Mouse (Mus musculus) heart, embryonic 14.5 days (tissue): ENCODE results near the gene Tbc1d9b. TPM values are rescaled to one million over a fixed set of nuclear protein-coding genes. Genes with fewer than 3 reads are reported as not detected.

Experiments used
- ATAC-seq: fragments of 200-750 bp; cut with Nextera tagmentation; 2 replicates; pipeline ENCODE4 v1.8.0; 2017; ENCODE audit warnings: low read depth, moderate TSS enrichment; ENCODE audit not compliant: insufficient number of reproducible peaks, insufficient read depth, low FRiP score
- H3K27ac ChIP-seq, 2 experiments: fragments of 200-500 bp in 1 of 2; fragments of 300-500 bp in 1 of 2; sonication (generic) in 1 of 2; replicated peaks in 1 of 2; 2 replicates each; pipeline ENCODE4 v1.5.1; 2012 to 2014; ENCODE audit warnings: low read depth in 2 of 2, low read length in 2 of 2, control low read depth in 1 of 2, mild to moderate bottlenecking in 1 of 2, mixed read lengths in 1 of 2; ENCODE audit not compliant: control insufficient read depth in 1 of 2, insufficient read depth in 1 of 2
- H3K27me3 ChIP-seq: fragments of 300-500 bp; sonication (generic); 2 replicates; pipeline ENCODE4 v1.6.1; 2014; ENCODE audit warnings: mild to moderate bottlenecking, low read length, control low read depth; ENCODE audit not compliant: control insufficient read depth, insufficient read depth
- H3K36me3 ChIP-seq: fragments of 300-500 bp; sonication (generic); 2 replicates; pipeline ENCODE4 v1.6.1; 2014; ENCODE audit warnings: mild to moderate bottlenecking, control low read depth, low read length, mixed read lengths; ENCODE audit not compliant: control insufficient read depth, insufficient read depth
- H3K4me1 ChIP-seq, 2 experiments: fragments of 200-500 bp in 1 of 2; fragments of 300-500 bp in 1 of 2; sonication (generic) in 1 of 2; 2 replicates each; pipeline ENCODE4 v1.6.1; 2012 to 2014; ENCODE audit warnings: low read length in 2 of 2, control low read depth in 1 of 2, mixed read lengths in 1 of 2; ENCODE audit not compliant: control insufficient read depth in 2 of 2, insufficient read depth in 2 of 2
- H3K4me2 ChIP-seq: fragments of 300-500 bp; sonication (generic); 2 replicates; pipeline ENCODE4 v1.6.1; 2014; ENCODE audit warnings: mild to moderate bottlenecking, low read length
- H3K4me3 ChIP-seq, 2 experiments: fragments of 200-500 bp in 1 of 2; fragments of 300-500 bp in 1 of 2; sonication (generic) in 1 of 2; 2 replicates each; pipeline ENCODE4 v1.5.1; 2012 to 2014; ENCODE audit warnings: low read length in 2 of 2, mild to moderate bottlenecking in 2 of 2, control low read depth in 1 of 2, low read depth in 1 of 2, moderate library complexity in 1 of 2; ENCODE audit not compliant: control insufficient read depth in 1 of 2, insufficient read depth in 1 of 2
- H3K9ac ChIP-seq: fragments of 300-500 bp; sonication (generic); 2 replicates; pipeline ENCODE4 v1.6.1; 2014; ENCODE audit warnings: mild to moderate bottlenecking, low read length
- H3K9me3 ChIP-seq: fragments of 300-500 bp; sonication (generic); 2 replicates; pipeline ENCODE4 v1.6.1; 2016; ENCODE audit warnings: low read length, control low read depth; ENCODE audit not compliant: control insufficient read depth
- WGBS: fragments of 180-500 bp; shearing (Covaris S2); extraction: QIAGEN DNeasy Blood & Tissue Kit; methylation state at CpG from one replicate; pipeline ENCODE4 v1.1.7; 2014; 5-methylcytosine and 5-hydroxymethylcytosine counted together
- polyA plus RNA-seq: library from polyadenylated mRNA; unstranded; fragments of >200 nt; fragmentation: Nextera tagmentation; extraction: Ambion mirVana; gene quantifications from 2 replicates; pipeline ENCODE4 v1.2.1, GENCODE M21; 2014

Tbc1d9b gene
- polyA plus RNA-seq: 27.4 and 28.7 TPM in 2 replicates

GRCm38 (mm10) chr11:50130811-50131766 is at the start of gene Tbc1d9b:
Tbc1d9b (plus strand) TSS chr11:50131396.
- peak; percentile 89 for ATAC-seq
- peak within 1 kb of the TSS; percentile 92 to 95 for H3K27ac ChIP-seq
- H3K4me1 ChIP-seq: peaks cover 11 to 14% of the 10 kb centered on the region in 2 experiments
- peak within 1 kb of the TSS; percentile 90 for H3K4me2 ChIP-seq
- peak within 1 kb of the TSS; percentile 74 to 80 for H3K4me3 ChIP-seq
- 1% methylated on average over 66 of the region's 77 CpGs for WGBS
- H3K27me3 ChIP-seq: no peaks in the 10 kb centered on the region
- peak within 1 kb of the TSS; percentile 96 for H3K9ac ChIP-seq
- peaks cover 11% of the 10 kb centered on the region for H3K36me3 ChIP-seq
- H3K9me3 ChIP-seq: no peaks in the 10 kb centered on the region

- Histone ChIP-seq H3K4me3 (no peak overlapping the region), H3K9ac (no peak overlapping the region), H3K4me1 (peaks cover 3 to 7% of the 10 kb centered on the region in 2 experiments), H3K27me3 (no peaks in the 10 kb centered on the region), H3K9me3 (no peaks in the 10 kb centered on the region), H3K4me2 (no peak overlapping the region), H3K27ac (no peak overlapping the region), H3K36me3 (peaks cover 27% of the 10 kb centered on the region)
- WGBS: 92% methylated on average over 3 of the region's 3 CpGs
- ATAC-seq: no peak
Observed at GRCm38 (mm10) chr11:50086211-50086610, 45.0 kb upstream of the Tbc1d9b start.

- ATAC-seq: no peak
- Histone ChIP-seq H3K36me3 (peaks cover 41% of the 10 kb centered on the region), H3K9me3 (no peaks in the 10 kb centered on the region), H3K27me3 (no peaks in the 10 kb centered on the region), H3K9ac (no peak overlapping the region), H3K4me1 (peaks cover 8 to 12% of the 10 kb centered on the region in 2 experiments), H3K4me3 (no peak overlapping the region), H3K4me2 (no peak overlapping the region), H3K27ac (no peak overlapping the region)
- WGBS: 80% methylated on average over 1 of the region's 1 CpGs
Observed at GRCm38 (mm10) chr11:50089840-50090239, 41.4 kb upstream of the Tbc1d9b start.

DNA sequence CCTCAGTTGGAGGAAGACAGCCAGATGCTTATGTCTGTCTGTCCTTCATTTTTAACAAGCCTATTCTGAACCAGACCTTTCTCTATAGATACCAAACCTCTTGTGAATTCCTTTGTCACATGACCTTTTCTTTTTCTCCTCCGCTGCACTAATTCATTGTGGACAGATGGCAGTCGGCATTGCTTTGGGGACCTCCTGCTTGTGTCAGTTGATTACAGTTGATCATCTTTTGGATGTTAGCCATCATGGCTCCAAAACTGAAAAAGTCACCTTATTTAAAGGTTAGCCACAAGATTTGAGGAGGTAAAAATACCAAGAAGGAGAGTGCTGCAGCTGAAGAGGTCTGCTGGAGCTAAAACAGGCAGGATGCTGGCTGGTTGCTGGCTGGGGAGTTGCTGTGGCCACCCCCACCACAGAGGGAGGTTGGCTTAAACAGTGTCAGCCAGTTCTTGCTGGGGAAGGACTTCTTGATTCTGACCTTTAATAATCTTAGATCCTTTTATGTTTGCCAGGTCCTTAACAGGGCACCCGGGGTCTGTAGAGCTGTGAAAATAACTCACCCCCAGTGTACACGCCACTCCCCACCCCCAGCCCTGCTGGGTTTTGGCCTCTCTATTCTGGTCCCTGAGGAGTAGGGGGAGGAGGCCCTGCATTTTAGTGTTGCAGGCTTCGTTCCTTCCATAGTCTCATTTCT is 40.1 kb upstream of the Tbc1d9b start:
- WGBS: 37% methylated on average over 5 of the region's 5 CpGs
- H3K36me3 ChIP-seq: peaks cover 48% of the 10 kb centered on the region
- H3K27me3 ChIP-seq: no peaks in the 10 kb centered on the region
- ATAC-seq: no peak
- H3K27ac ChIP-seq: no peak overlapping the region
- H3K4me3 ChIP-seq: no peak overlapping the region
- H3K4me2 ChIP-seq: no peak overlapping the region
- no peak overlapping the region for H3K9ac ChIP-seq
- peaks cover 8 to 12% of the 10 kb centered on the region in 2 experiments for H3K4me1 ChIP-seq
- no peaks in the 10 kb centered on the region for H3K9me3 ChIP-seq

DNA sequence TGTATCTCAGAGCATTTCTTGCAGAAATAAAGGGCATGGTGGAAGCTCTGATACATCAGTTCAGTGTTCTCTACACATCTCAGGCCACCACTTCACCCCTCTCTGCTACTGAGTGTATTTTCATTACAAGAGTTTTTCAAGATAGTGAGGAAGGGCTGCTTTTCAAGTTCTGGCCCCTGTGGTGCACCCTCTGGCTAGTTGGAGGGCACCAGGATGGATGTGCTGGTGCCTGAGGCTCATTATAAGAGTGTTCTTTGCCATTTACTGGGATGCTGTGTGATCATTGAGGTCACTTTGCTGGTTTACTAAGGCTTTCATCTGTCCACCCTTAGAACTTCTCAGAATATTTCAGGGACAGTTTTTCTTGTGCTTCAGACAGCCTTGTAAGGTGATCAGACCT is 39.5 kb upstream of the Tbc1d9b start:
- no peak overlapping the region for H3K4me2 ChIP-seq
- peaks cover 8 to 12% of the 10 kb centered on the region in 2 experiments for H3K4me1 ChIP-seq
- no peak for ATAC-seq
- no peak overlapping the region for H3K4me3 ChIP-seq
- no peaks in the 10 kb centered on the region for H3K9me3 ChIP-seq
- H3K27ac ChIP-seq: no peak overlapping the region
- no peak overlapping the region for H3K9ac ChIP-seq
- peaks cover 45% of the 10 kb centered on the region for H3K36me3 ChIP-seq
- H3K27me3 ChIP-seq: no peaks in the 10 kb centered on the region

DNA sequence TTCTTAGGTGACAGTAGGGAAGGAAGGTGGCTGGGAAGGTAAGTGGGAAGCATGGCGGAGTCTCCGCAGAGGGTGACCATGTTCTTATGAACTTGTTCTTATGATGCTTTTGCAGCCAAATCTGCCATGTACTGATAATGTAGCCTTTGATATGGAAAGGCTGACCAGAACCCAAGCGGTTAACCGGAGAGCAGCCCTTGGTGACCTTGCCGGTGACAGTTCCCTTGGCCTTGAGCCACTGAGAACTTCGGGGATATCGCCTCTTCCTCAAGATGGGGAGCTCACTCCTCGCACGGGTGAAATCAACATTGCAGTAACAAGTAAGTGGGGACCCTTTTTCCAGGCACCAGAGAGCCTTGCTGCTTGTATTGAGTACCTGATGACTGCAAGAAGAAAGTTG is 35.5 kb upstream of the Tbc1d9b start:
- ATAC-seq: no peak
- H3K27me3 ChIP-seq: no peaks in the 10 kb centered on the region
- H3K9ac ChIP-seq: no peak overlapping the region
- 71% methylated on average over 9 of the region's 9 CpGs for WGBS
- H3K9me3 ChIP-seq: no peaks in the 10 kb centered on the region
- no peak overlapping the region for H3K4me3 ChIP-seq
- H3K4me2 ChIP-seq: no peak overlapping the region
- H3K36me3 ChIP-seq: peaks cover 25% of the 10 kb centered on the region
- no peak overlapping the region for H3K27ac ChIP-seq
- peaks cover 8 to 24% of the 10 kb centered on the region in 2 experiments for H3K4me1 ChIP-seq

- Histone ChIP-seq H3K4me2 (no peak overlapping the region), H3K9me3 (no peaks in the 10 kb centered on the region), H3K36me3 (peaks cover 25% of the 10 kb centered on the region), H3K4me3 (no peak overlapping the region), H3K27ac (no peak overlapping the region), H3K27me3 (no peaks in the 10 kb centered on the region), H3K4me1 (peaks cover 0 to 17% of the 10 kb centered on the region in 2 experiments), H3K9ac (no peak overlapping the region)
- 93% methylated on average over 6 of the region's 6 CpGs for WGBS
- no peak for ATAC-seq
Observed at GRCm38 (mm10) chr11:50097091-50097490, 34.1 kb upstream of the Tbc1d9b start.
